Mouse (Mus musculus) central nervous system, embryonic 18 days (tissue): Measurements from ENCODE around the gene Clpb. TPM values are rescaled to one million over a fixed set of nuclear protein-coding genes. Genes with fewer than 3 reads are reported as not detected.

Experiments used
- polyA plus RNA-seq: library from polyadenylated mRNA; depleted of rRNA; stranded (reverse); fragments of >200 nt; gene quantifications from 2 replicates; pipeline ENCODE4 v1.2.3, GENCODE M21; 2012; rRNA removed

Gene Clpb
- polyA plus RNA-seq: 24.4 and 27.1 TPM in 2 replicates

DNA sequence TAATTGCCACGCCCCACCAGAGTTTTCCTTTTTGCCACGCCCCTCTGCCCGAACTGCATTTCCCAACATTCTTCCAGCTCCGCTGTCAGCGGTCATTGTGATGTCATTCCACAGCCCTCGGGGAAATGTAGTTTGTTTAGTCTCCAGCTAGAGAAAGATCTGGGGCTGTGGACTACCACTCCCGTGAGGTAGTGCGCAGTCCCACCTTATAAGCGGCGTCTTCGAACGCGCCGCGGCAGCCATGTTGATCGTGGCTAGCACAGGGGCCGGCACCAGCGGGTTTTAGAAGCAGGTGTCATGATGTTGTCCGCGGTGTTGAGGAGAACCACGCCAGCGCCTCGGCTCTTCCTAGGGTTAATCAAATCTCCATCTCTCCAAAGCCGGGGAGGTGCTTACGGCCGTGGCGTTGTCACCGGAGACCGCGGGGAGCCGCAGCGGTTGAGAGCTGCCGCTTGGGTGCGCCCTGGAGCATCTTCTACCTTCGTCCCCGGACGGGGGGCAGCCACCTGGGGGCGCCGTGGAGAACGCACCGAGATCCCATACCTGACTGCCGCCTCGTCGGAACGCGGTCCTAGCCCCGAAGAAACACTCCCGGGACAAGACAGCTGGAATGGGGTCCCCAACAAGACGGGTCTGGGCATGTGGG lies at the start of gene Clpb:
Clpb (plus strand) TSS at position 120 of the 646 bp plus-strand sequence.

DNA sequence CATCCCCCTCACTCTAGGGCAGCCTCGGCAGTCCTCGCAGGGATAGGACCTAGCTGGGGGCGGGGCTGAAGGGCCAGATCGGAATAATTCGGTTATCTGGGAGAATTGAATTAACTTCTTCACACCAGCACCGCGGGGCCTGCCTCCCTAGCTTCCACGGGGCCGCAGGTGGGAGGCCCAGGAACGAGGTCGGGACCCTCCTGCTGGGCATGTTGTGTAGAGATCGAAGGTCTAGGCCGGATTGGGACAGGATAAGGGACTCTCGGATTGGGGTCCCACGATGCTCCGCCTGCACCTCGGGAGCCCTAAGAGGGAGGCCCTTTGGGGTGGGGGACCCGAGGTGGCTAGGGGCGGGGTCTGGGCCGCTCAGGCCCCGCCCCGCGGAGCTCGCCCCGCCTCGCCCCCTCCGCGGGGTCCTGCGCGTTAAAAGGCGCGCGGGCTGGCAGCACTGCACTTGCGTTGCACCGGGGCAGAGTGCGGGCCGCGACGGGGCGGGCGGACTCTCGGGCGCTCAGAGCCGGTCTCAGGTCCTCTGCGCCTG lies 154.5 kb downstream of the Clpb start, which contains the start of gene Phox2a:
Phox2a (plus strand) TSS at position 453 of the 541 bp plus-strand sequence.

DNA sequence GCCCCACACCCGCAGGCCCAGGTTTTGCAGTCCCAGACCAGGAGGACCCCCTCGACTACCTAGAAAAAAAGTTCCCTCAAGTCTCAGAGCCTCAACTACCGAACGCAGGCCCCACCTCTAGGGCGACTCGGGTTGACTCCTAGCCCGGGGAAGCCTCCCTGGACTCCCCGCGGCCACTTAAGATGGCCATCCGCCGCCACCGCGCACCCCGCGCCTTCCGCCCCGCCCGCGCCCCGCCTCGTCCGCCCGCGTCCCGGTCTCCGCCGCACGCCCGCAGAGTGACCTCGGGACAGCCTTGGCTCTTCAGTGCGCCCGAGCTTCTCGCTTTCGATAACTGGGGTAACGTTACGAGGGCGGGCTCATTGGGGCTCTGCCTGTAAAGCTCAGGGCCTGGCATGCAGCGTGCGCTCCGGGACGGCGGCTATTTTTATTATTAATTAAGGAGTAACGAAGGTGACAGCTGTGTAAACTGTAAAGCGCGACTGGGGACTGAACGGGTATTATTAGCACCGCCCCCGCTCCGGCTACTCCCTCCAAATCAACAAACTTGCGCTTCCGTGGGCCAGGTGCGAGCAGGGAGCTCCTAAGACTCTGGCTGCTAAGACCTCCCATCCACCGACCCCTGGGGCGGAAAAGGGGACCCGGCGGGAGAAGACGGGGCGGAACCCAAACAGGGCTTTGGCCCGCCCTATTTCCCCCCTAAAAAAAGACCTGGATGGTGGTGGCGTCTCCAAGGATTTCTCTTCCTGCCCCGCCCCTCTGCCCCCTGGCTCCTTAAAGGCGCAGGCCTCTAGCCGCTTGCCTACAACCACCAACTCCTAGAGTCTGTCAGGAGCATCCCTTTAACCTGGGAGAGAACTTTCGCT lies 174.4 kb downstream of the Clpb start, which contains the start of gene Inppl1:
Inppl1 (minus strand) TSS at position 624 of the 866 bp plus-strand sequence.

Other genes with a start within 250 kb of the Clpb start
- gene Pde2a, start 241.9 kb upstream of the Clpb start, polyA plus RNA-seq: 46.2 and 51.6 TPM in 2 replicates
- not detected in 2 replicates for gene Art2b, start 78.0 kb upstream of the Clpb start, polyA plus RNA-seq
- gene Phox2a, start 154.7 kb downstream of the Clpb start, polyA plus RNA-seq: 0.19 and 0.47 TPM in 2 replicates
- 16.0 and 17.4 TPM in 2 replicates for gene Inppl1, start 174.6 kb downstream of the Clpb start, polyA plus RNA-seq
- 2.7 and 3.4 TPM in 2 replicates for gene Folr2, start 193.6 kb downstream of the Clpb start, polyA plus RNA-seq
- gene Anapc15, start 200.1 kb downstream of the Clpb start, polyA plus RNA-seq: 85.9 and 93.3 TPM in 2 replicates
- 6.3 and 19.2 TPM in 2 replicates for gene Folr1, start 207.2 kb downstream of the Clpb start, polyA plus RNA-seq
- gene Lamtor1, start 242.3 kb downstream of the Clpb start, polyA plus RNA-seq: 165 and 168 TPM in 2 replicates
- gene Tomt, start 242.7 kb downstream of the Clpb start, polyA plus RNA-seq: 0.34 and 0.36 TPM in 2 replicates